Mouse (Mus musculus): ENCODE results near the gene Lsp1. TPM values are rescaled to one million over a fixed set of nuclear protein-coding genes. Genes with fewer than 3 reads are reported as not detected.
A peak's percentile ranks its signal among the peaks of the same experiment; 100 is the strongest.

The Lsp1 gene
- polyA plus RNA-seq, 1 experiment from 2014 or later = 19.4 TPM

DNA sequence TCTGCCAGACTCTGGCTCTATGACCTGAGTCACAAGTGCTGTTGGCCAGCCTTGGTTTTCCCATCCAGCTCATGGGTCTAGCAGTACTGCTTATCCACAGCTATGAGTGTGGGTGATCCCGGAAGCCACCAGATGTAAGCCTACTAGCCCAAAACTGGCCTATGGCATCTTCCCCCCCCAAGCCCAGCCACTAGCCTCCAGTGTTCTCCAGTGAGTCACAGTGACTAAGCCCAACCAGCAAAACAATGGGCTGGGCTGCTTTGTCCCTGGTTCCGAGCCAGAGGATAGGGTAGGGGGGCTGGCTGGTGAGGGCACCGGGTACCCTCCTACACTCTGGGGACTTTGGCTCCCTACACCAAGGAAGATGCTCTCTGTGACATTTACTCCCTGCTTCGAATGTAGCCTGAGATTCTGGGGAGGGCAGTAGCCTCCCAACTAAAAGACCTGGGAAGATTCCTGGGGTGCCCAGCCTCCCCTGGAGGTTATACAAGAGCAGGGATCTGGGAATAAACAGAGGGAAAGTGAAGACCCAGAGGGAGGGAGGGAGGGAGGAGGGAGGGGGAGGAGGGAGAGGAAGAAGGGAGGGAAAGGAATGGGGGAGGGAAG, 10.3 kb downstream of the Lsp1 start:
- Histone ChIP-seq H3K27me3 (ENCODE audit: insufficient read depth, poor library complexity, severe bottlenecking) (0 out of 2 replicates have a peak, but pooled peaks cover under 1% of the 10 kb centered on the region), H3K27ac (peak overlapping the region; percentile 92), H3K4me3 (no peak overlapping the region), H3K9me3 (no peaks in the 10 kb centered on the region), H3K4me1 (replicated peaks) (peaks cover 55% of the 10 kb centered on the region), H3K36me3 (no peaks in the 10 kb centered on the region)
- 23% methylated on average over 4 of the region's 4 CpGs for WGBS
- peak; percentile 63 for DNase-seq (ENCODE audit: low spot score)

DNA sequence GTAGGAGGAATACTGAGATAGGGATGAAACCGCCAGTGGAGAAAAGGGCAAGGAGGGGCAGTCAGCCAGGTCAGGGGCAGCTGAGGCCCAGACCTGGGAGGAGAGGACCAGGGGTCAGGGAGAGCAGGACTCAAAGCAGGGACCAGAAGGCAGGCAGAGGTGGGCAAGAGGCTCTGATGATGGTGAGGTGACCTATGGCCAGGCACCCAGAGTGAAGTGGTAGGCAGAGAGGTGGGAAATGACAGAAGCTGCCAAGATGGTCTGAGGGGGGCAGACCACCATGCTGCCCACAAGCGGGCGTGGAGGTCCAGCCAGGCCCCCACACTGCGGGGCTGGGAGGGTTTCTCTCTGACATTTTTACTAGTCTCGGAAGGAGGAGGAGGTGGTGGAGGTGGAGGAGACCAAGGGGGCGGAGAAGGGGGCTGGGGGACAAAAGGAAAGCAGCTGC, 10.8 kb downstream of the Lsp1 start:
- Histone ChIP-seq H3K4me3 (no peak overlapping the region), H3K27ac (peak overlapping the region; percentile 92), H3K9me3 (no peaks in the 10 kb centered on the region), H3K4me1 (replicated peaks) (peaks cover 59% of the 10 kb centered on the region), H3K27me3 (ENCODE audit: insufficient read depth, poor library complexity, severe bottlenecking) (no peaks in the 10 kb centered on the region), H3K36me3 (no peaks in the 10 kb centered on the region)
- WGBS = 16% methylated on average over 6 of the region's 6 CpGs
- DNase-seq (ENCODE audit: low spot score) = no peak

DNA sequence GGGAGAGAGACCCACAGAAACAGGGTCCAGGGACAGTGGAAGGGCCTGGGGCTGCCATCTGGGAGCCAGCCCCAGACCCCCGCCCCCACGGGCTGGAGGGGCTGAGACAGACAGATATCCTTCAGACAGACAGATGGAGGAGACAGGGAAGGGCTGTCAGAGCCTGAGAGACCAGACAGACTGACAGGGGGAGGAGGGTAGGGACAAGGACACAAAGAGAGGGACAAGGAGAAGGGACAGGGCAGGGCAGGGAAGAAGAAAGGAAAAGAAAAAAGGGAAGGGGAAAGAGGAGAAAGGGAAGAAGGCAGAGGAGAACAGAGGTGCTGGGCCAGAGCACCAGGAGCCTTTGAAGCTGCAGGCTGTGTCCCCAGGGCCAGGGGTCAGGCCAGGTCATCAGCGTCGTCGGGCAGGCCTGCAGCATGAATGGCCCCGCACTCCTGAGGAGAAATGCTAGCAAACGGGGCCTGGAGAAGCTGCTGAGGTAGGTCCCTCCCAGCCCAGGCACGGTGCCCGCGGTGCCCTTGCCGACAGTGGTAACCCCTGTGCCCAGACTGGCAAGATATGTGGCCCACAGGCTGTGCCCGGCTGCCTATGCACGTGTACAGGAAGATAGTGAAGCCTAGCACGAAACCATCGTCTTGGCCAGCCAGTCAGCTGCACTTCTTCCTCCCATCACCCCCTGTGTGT, 11.4 kb downstream of the Lsp1 start:
- Histone ChIP-seq H3K4me3 (peak overlapping the region; percentile 18), H3K27ac (peak overlapping the region; percentile 92), H3K36me3 (no peaks in the 10 kb centered on the region), H3K4me1 (replicated peaks) (peaks cover 65% of the 10 kb centered on the region), H3K9me3 (no peaks in the 10 kb centered on the region), H3K27me3 (ENCODE audit: insufficient read depth, poor library complexity, severe bottlenecking) (no peaks in the 10 kb centered on the region)
- 27% methylated on average over 15 of the region's 15 CpGs for WGBS
- peak; percentile 59 for DNase-seq (ENCODE audit: low spot score)

DNA sequence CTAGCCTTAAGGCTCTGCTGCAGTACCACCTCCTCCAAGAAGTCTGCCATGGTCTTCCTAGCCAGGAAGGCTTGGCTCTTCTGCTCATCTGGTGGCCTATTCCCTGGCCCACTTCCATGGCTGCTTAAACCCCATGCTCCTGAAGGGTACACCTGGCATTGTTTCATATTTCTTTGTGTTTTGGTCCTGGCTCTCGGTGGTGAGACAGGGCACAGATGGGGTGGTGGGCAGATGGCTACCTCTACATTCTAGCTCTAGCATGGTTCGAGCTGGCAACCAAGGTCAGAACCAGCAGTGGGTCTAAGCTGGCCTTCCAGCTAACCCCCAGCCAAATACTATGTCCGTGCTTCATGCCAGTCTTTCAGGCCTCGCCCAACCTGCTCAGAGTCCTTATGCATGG, 12.3 kb downstream of the Lsp1 start:
- 88% methylated on average over 4 of the region's 4 CpGs for WGBS
- no peak for DNase-seq (ENCODE audit: low spot score)
- Histone ChIP-seq H3K36me3 (no peaks in the 10 kb centered on the region), H3K27me3 (ENCODE audit: insufficient read depth, poor library complexity, severe bottlenecking) (no peaks in the 10 kb centered on the region), H3K4me1 (replicated peaks) (peaks cover 74% of the 10 kb centered on the region), H3K9me3 (no peaks in the 10 kb centered on the region), H3K27ac (peak overlapping the region; percentile 92), H3K4me3 (no peak overlapping the region)

DNA sequence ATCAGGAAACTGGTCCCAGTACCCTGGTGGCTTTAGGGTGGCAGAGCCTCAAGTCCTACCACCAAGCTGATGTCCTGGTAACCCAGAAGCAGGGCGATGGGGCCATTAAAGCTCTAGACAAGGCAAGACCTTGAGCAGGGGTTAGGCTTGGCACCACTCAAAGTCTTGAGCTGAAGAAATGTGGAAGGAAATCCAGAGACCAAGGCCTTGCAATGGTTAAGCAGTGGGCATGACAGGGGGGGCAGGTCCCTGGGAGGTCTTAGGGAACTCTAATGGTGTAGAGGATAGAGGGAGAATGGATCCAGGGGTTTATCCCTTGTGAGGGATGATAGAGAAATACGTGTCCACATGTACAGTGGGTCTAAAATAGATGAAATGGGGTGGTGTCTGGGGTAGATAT, 12.9 kb downstream of the Lsp1 start:
- Histone ChIP-seq H3K9me3 (no peaks in the 10 kb centered on the region), H3K4me3 (no peak overlapping the region), H3K27ac (peak overlapping the region; percentile 92), H3K27me3 (ENCODE audit: insufficient read depth, poor library complexity, severe bottlenecking) (no peaks in the 10 kb centered on the region), H3K36me3 (no peaks in the 10 kb centered on the region), H3K4me1 (replicated peaks) (peaks cover 80% of the 10 kb centered on the region)
- 95% methylated on average over 2 of the region's 2 CpGs for WGBS
- no peak for DNase-seq (ENCODE audit: low spot score)

DNA sequence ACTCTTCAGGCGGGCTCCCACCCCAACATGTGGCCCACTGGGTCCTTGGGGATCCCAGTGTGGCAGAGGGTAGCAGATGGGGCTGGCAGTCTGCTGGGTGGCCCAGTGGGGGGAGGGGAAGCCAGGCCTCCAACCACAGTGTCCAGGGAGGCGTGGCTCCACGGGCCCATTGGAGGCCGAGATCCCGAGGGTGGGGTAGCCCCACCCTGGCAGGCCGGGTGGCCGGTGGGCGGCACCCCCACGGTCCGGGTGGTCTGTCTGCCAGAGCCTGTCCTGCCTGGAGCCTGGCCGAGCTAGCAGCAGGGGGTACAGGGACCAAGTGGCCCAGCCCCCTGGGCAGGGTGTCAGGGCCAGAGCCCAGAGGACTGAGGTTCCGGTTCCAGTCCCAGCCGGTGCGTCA, 14.2 kb downstream of the Lsp1 start:
- Histone ChIP-seq H3K36me3 (no peaks in the 10 kb centered on the region), H3K4me3 (no peak overlapping the region), H3K4me1 (replicated peaks) (peaks cover 92% of the 10 kb centered on the region), H3K27me3 (ENCODE audit: insufficient read depth, poor library complexity, severe bottlenecking) (no peaks in the 10 kb centered on the region), H3K9me3 (no peaks in the 10 kb centered on the region), H3K27ac (peak overlapping the region; percentile 74)
- 82% methylated on average over 14 of the region's 14 CpGs for WGBS
- DNase-seq (ENCODE audit: low spot score) = no peak

DNA sequence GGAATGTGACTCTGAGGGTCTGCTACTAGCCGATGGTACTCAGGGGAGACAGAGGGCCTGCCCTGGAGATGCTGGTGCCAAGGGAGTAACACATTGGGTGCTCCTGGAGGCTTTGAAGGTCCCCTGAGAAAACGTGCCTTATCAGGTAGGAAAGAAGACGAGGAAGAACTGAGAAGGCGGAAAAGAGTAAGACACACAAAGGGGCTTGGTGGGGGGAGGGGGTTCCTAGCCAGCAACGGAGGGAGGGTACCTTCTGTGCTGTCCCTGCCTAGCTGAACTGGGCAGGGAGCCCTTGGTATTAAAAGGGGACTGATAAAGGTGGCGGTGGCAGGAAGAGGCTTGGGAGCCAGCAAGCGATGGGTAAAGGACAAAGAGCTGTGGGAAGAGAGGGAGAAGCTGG, 15.0 kb downstream of the Lsp1 start:
- DNase-seq (ENCODE audit: low spot score) = no peak
- Histone ChIP-seq H3K27me3 (ENCODE audit: insufficient read depth, poor library complexity, severe bottlenecking) (no peaks in the 10 kb centered on the region), H3K9me3 (no peaks in the 10 kb centered on the region), H3K36me3 (no peaks in the 10 kb centered on the region), H3K4me3 (no peak overlapping the region), H3K27ac (peak overlapping the region; percentile 74), H3K4me1 (replicated peaks) (peaks cover 87% of the 10 kb centered on the region)
- WGBS = 69% methylated on average over 7 of the region's 7 CpGs

DNA sequence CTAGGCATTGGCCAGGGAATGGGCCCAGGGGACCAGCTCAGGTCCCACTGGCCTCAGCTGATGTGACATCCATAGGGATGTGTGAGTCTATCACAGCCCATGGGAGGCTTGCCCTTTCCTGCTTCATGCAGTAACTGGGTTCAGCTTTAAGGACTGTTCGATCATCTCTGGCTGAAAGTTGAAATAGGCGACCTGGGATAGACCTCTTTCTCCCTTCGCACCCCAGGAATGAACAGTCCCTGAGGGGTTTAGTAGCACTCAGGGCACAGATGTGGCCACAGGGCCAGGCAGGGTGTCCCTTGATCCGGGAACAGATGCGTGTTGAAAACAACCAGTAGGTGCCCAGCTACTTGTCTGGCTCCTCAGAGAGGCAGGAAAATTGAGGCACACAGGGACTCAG, 15.7 kb downstream of the Lsp1 start:
- Histone ChIP-seq H3K4me3 (no peak overlapping the region), H3K27me3 (ENCODE audit: insufficient read depth, poor library complexity, severe bottlenecking) (no peaks in the 10 kb centered on the region), H3K4me1 (replicated peaks) (peaks cover 87% of the 10 kb centered on the region), H3K9me3 (no peaks in the 10 kb centered on the region), H3K27ac (peak overlapping the region; percentile 74; the same call in 1 of the 2 replicates), H3K36me3 (no peaks in the 10 kb centered on the region)
- no peak for DNase-seq (ENCODE audit: low spot score)
- WGBS = 83% methylated on average over 5 of the region's 5 CpGs

DNA sequence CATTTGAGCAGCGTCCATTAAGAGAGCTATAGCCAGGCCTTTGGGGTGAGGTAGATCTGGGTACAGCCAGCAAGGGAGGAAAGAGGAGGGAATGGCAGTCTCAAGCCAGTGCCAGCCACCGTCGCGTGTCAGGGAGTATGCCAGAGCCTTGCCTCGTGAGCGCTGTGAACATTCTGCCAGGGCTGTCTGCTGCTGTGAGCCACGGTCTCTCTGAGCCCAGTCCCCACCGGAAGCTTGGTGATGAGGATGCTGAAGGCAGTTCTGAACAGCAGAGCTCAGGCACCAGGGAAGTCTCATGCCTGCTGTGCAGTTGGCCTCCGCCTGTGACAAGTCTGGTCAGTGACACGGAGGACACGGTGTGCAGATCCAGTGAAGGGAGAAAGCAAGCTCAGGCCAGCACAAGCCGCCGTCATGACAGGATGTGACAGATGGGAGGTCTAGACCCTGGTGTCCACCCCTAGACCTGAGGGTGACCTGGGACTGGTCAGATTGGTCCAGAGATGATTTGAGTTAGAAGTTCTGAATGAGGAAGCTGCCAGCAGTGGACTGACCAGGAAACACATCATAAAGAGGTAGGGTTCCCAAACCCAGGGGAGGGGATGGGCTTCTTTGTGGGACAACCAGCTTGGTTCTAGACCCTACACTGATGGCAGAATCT, 16.3 kb downstream of the Lsp1 start:
- Histone ChIP-seq H3K36me3 (no peaks in the 10 kb centered on the region), H3K27me3 (ENCODE audit: insufficient read depth, poor library complexity, severe bottlenecking) (no peaks in the 10 kb centered on the region), H3K9me3 (no peaks in the 10 kb centered on the region), H3K4me3 (no peak overlapping the region), H3K4me1 (replicated peaks) (peaks cover 87% of the 10 kb centered on the region), H3K27ac (peak overlapping the region; percentile 75; the same call in 1 of the 2 replicates)
- no peak for DNase-seq (ENCODE audit: low spot score)
- 89% methylated on average over 13 of the region's 13 CpGs for WGBS

DNA sequence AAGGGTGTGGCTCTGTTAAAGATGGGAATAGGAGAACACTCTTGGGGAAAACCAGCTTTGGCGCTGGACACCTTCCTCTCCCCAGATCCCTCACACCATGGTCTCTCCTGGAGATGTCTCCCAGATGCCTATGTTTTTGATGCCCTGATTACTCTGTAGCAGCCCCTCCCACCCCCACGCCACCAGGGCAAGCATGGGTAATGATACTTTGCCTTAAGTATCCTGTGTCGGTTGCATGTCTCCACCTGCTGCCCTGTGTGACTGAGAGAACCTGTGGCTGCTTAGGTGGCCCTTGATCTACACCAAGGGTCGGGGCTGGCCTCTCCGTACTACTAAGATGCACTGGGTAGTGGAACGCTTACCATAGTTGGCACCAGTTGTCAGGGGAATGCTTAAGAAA, 17.4 kb downstream of the Lsp1 start:
- no peak overlapping the region for H3K4me3 ChIP-seq
- peaks cover 87% of the 10 kb centered on the region for H3K4me1 ChIP-seq (replicated peaks)
- no peak for DNase-seq (ENCODE audit: low spot score)
- 0 out of 2 replicates have a peak, but pooled peaks cover 3% of the 10 kb centered on the region for H3K27me3 ChIP-seq (ENCODE audit: insufficient read depth, poor library complexity, severe bottlenecking)
- no peaks in the 10 kb centered on the region for H3K9me3 ChIP-seq
- WGBS = 90% methylated on average over 6 of the region's 6 CpGs
- H3K27ac ChIP-seq = peak overlapping the region; percentile 75
- H3K36me3 ChIP-seq = no peaks in the 10 kb centered on the region

DNA sequence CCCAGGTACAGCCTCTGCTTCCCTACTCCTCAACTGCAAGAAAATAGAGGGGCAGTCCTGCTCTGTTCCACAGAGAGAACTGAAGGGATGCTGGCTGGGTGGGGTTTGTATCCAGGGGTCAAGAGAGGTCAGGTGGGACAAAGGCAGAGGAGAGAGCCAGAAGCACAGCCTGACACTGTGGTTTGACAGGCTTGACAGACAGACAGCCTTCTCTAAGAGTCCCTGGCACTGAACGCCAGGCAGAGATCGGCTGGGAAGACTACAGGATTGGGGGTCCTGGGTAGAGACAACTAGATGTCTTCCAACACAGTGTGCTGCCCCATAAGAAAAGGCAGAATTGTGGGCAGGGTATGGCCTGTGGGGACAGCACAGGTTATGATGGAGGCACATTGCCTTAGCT, 18.0 kb downstream of the Lsp1 start:
- Histone ChIP-seq H3K9me3 (no peaks in the 10 kb centered on the region), H3K27ac (peak overlapping the region; percentile 75), H3K4me1 (replicated peaks) (peaks cover 88% of the 10 kb centered on the region), H3K27me3 (ENCODE audit: insufficient read depth, poor library complexity, severe bottlenecking) (peaks cover 8% of the 10 kb centered on the region; the same call in 1 of the 2 replicates), H3K36me3 (no peaks in the 10 kb centered on the region), H3K4me3 (no peak overlapping the region)
- 33% methylated on average over 2 of the region's 2 CpGs for WGBS
- no peak for DNase-seq (ENCODE audit: low spot score)

DNA sequence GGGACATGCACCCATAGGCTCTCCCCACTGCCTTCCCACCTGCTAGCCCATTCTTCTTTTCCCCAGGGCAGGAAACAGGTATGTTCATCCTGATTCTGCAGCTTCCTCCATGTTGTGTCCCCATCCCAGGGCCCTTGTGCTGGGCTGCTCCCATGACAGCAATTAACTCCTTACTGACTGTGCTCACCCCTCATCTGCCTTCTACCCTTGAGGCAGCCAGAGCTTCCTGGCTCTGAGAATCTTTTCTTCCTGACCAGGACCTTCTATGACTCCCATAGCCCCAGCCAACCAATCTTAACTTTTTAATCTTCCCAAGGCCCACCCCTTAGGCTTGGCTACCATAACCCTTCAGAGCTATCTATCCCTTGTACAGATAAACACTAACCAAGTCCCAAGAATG, 18.7 kb downstream of the Lsp1 start:
- Histone ChIP-seq H3K4me3 (no peak overlapping the region), H3K27me3 (ENCODE audit: insufficient read depth, poor library complexity, severe bottlenecking) (peaks cover 15% of the 10 kb centered on the region; the same call in 1 of the 2 replicates), H3K9me3 (no peaks in the 10 kb centered on the region), H3K36me3 (no peaks in the 10 kb centered on the region), H3K27ac (peak overlapping the region; percentile 75), H3K4me1 (replicated peaks) (peaks cover 86% of the 10 kb centered on the region)
- no peak for DNase-seq (ENCODE audit: low spot score)

DNA sequence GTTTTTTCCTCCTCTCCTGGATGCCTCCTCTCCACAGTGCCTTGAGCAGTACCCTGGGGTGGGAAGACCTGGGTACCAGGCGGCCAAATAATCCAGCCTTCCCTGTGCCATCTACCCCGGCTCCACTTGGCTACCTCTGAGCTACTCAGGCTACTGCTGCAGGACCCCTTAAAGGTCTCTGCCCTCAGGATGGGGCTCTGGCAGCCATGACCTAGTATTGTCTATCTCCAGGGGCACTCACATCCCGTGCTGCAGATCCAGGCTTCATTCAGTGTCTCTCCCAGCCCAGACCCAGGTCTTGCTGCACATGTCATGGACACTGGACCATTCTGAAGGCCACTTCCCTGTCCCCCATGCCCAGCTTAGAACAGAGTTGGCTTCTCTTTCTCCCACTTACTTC, 19.3 kb downstream of the Lsp1 start:
- H3K4me1 ChIP-seq (replicated peaks) = peaks cover 85% of the 10 kb centered on the region
- no peaks in the 10 kb centered on the region for H3K36me3 ChIP-seq
- H3K27me3 ChIP-seq (ENCODE audit: insufficient read depth, poor library complexity, severe bottlenecking) = peaks cover 15% of the 10 kb centered on the region; the same call in 1 of the 2 replicates
- H3K27ac ChIP-seq = 0 out of 2 replicates have a peak overlapping the region, but pooled peaks have one; percentile 23
- no peak overlapping the region for H3K4me3 ChIP-seq
- DNase-seq (ENCODE audit: low spot score) = no peak
- WGBS = 87% methylated on average over 3 of the region's 3 CpGs
- H3K9me3 ChIP-seq = no peaks in the 10 kb centered on the region
